Mouse (Mus musculus) gastrocnemius, postnatal 4 days (tissue): ENCODE results near the gene 4930486L24Rik. TPM values are rescaled to one million over a fixed set of nuclear protein-coding genes. Genes with fewer than 3 reads are reported as not detected.
"Not testable (repeated sequence)": the region's sequence is repeated elsewhere in the genome, so short reads cannot be mapped to it uniquely, and the experiment has no call there.

Source experiments
- DNase-seq, 2 experiments: peaks; one replicate each; pipeline ENCODE4 v3.0.0; 2021 to 2022; ENCODE audit warnings: low spot score in 2 of 2, mixed read lengths in 2 of 2
- long read RNA-seq, 2 experiments: library from polyadenylated mRNA; stranded (forward); transcript quantifications; one replicate each; pipeline ENCODE4 v2.0.0; 2021
- total RNA-seq, 2 experiments: library from RNA; stranded (reverse); gene quantifications; 2 replicates each; pipeline ENCODE4 v1.2.3; 2021

4930486L24Rik gene
- total RNA-seq = not detected
- long read RNA-seq, experiment 1 = 0 reads
- long read RNA-seq, experiment 2 = 0 reads

- DNase-seq = no peak
Measured at GRCm38 (mm10) chr13:60864281-60864680, at the start of gene 4930486L24Rik. 4930486L24Rik (minus strand) TSS chr13:60864475.

- DNase-seq = not testable (repeated sequence)
Measured at GRCm38 (mm10) chr13:60904780-60905179, 40.5 kb upstream of the 4930486L24Rik start, which contains the start of gene Tpbpb. Tpbpb (minus strand) TSS chr13:60904880.

DNA sequence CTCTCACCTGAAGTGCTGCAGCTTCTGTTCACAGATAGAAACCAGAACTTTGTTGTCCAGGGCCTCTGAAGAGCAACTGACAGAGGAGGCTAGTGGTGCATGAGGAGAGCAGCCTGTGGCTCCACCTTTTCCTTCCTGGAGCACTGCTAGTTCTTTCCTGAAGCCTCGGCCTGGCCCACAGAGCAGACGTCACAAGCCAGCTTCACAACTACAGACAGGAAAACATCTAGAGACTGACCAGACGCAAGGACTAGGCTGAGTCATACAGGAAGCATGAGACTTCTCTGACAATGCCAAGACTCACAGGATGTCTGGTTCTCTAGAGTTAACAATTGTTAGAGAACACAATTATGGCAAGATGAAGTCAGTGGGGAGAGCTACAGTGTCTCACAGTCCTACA lies 33.1 kb upstream of the 4930486L24Rik start, which contains the start of gene Ctla2b:
Gene Ctla2b (minus strand): TSS at position 120 of the 400 bp plus-strand sequence.
- no peak for DNase-seq

DNA sequence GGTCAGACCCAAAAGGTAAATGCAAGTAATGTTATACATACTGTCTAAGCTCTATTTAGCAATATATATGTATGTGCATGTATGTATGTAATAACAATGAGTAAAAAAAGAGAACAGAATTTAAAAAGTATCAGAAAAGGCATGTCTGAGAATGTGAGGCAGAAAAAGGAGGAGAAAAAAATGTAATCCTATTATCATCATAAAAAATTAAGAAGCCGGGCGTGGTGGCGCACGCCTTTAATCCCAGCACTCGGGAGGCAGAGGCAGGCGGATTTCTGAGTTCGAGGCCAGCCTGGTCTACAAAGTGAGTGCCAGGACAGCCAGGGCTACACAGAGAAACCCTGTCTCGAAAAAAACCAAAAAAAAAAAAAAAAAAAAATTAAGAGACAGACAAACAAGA lies 32.5 kb upstream of the 4930486L24Rik start, which contains the start of gene Gm49392:
Gene Gm49392 (minus strand): TSS at position 101 of the 400 bp plus-strand sequence.
- DNase-seq = not testable (repeated sequence)

DNA sequence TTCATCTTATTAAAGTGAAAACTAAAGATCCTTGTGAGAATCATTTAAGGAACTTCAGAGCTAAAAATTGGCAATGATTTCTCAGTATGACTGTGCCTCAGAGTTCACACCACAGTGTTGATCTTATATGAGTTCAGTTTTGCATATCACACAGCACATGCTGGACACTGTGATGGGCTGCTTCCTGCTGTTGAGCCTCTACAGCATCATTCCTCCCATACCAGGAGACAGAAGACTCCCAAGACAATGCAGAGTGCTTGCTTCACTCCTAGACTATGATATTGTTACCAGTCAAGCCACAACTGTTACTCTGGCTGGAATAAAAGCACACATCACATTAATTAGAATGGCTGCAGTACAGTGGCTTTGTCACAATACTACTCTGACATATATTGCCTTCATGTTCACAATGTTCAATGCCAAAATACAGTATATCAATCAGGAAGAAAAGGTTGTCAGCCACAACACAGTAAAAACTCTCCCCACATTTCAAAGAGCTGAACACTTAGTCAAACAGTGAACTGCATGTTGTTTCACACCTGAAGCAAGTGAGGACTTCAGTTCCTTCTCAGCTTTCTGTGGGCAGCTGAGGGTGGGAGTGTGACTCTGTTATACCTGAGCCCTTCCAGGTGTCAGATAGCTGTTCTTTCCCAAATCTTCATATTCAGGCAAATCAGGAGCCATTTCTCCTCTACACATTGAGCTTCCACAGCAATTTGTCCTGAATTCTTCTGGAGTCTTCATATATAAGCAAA lies 31.3 kb upstream of the 4930486L24Rik start:
- DNase-seq = no peak

GRCm38 (mm10) chr13:60892301-60892700 lies 28.0 kb upstream of the 4930486L24Rik start:
- DNase-seq = no peak

DNA sequence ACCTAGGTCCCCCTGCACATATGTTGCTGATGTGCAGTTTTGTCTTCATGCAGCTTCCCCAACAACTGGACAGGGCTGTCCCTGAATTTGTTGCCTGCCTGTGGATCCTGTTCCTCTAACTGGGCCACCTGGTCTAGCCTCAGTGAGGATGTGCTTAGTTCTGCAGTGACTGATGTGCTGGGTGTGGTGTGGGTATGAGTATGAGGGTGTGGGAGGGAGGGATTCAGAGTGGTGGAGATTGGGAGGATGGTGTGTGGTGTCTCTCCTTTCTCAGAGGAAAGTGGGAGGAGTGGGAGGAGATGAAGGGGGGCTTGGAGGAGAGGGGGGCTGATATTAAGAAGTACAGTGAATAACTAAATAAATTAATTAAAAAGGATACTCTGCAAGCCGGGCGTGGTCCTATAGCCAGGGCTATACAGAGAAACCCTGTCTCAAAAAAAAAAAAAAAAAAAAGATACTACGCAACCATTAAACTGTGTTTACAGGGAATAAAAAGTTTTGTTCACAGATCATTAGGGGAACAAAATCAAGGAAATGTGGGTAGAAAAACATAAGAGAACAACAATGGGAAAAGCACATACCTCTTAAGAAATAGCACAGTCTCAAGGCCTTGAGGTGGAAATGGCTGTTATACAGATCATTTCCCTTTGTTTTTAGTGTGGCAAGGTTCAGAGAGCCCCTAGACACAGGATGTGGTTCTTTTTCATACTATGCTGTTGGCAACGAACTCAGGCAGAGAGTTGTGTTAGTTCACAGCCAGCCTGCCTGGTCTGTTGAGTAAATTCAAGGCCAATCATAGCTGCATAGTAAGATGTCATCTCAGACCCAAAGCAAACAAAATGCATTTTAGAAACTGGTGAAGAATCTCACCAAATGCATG lies 15.8 kb downstream of the 4930486L24Rik start:
- DNase-seq = no peak

GRCm38 (mm10) chr13:60843153-60843552 lies 21.1 kb downstream of the 4930486L24Rik start:
- DNase-seq = no peak

- DNase-seq = no peak
Measured at GRCm38 (mm10) chr13:60842703-60843102, 21.6 kb downstream of the 4930486L24Rik start.

GRCm38 (mm10) chr13:60839353-60839902 lies 24.8 kb downstream of the 4930486L24Rik start:
- no peak for DNase-seq

DNA sequence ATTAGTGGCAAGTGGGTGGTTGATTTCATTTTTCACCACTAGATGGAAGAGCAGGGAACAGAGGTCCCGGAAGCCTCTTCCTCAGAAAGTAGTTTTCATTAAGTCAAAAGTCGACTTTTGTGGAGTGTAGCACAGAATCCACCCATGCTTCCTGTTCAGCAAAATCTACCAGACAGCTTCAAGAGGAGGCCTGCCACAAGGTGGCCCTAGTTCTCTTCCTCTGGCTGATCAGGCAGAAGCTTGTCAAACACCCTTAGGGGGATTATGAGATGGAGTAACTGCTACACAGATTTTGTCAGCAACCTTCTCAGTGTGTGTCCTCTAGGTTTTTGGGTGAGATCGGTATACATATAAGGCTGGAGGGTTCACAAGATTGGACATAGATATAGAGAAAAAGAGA lies 38.2 kb downstream of the 4930486L24Rik start:
- no peak for DNase-seq

- no peak for DNase-seq
Measured at GRCm38 (mm10) chr13:60820486-60821175, 43.6 kb downstream of the 4930486L24Rik start.

GRCm38 (mm10) chr13:60819469-60819868 lies 44.8 kb downstream of the 4930486L24Rik start:
- DNase-seq = no peak

GRCm38 (mm10) chr13:60813722-60814121 lies 50.6 kb downstream of the 4930486L24Rik start:
- no peak for DNase-seq

DNA sequence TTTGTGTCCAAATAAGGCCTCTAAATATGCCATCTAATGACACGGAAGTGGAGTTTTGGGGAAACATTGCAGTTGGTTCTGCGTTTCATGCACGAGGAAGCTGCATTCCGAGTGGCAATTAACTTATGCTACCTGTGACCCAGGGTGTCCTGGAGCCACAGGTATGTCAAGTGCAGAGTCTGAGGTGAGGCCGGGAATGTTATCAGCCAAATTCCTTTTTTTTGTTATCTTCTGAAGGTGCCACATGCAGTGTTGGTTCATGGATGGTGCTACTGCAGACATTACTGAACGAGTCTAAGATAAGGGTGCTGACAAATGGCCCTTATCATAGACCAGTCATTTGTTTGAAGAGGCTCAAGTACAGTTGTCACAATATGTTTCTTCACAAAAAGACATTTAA lies 51.5 kb downstream of the 4930486L24Rik start:
- no peak for DNase-seq

DNA sequence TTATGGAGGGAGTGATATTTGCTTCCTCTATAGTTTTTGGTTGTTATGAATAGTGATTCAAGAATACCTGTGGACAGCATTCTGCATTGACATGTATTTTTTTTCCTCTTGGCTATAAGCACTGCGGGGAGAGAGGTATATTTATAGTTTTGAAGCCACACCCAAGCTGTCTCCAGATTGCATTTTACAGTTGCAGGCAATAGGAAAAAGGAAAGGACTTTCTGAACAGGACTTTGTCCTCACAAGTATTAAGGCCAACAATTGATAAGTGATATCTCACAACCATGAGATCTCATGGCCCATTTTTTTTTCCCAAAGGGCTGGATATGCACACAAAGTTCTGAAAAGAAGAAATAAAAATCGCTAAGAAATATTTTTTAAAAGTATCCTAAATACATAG lies 54.6 kb downstream of the 4930486L24Rik start:
- DNase-seq = no peak

- no peak for DNase-seq
Measured at GRCm38 (mm10) chr13:60802749-60803148, 61.5 kb downstream of the 4930486L24Rik start, which contains the start of gene Ctsll3. Ctsll3 (minus strand) TSS chr13:60802849.
